Mouse (Mus musculus) lung, postnatal 0 days (tissue): ENCODE data around the gene Ostf1.

Source experiments
- CTCF ChIP-seq: IDR thresholded peaks from 2 replicates; pipeline ENCODE4 v1.5.1; 2016; ENCODE audit warnings: antibody characterized with exemption, mild to moderate bottlenecking
- EP300 ChIP-seq: IDR thresholded peaks from 2 replicates; pipeline ENCODE4 v1.6.1; 2016; ENCODE audit warnings: antibody characterized with exemption, mild to moderate bottlenecking, control low read depth

DNA sequence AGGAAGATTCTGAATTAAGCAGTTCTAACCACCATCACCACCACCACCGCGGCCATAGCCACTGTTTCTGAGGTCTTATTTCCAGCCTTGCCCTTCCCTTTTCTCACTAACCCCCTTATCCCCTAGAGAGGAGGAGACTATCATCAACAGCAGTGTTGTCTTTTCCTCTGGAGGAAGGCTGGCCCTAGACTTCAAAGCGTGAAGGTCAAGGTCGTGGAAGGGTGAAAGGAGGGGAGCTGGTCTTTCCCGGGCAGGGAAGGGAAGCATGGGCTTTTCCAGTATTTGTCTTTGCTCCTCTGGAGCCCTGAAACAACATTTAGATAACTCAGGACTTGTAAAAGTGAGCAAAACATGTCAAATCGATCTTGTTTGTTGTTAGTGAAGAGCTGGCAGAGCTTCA, 22.6 kb downstream of the Ostf1 start:
- TF ChIP-seq CTCF (no peak), EP300 (no peak)
